Mouse (Mus musculus): ENCODE measurements around the gene Tomm5.
"Not testable (repeated sequence)": the region's sequence is repeated elsewhere in the genome, so short reads cannot be mapped to it uniquely, and the experiment has no call there.

The Tomm5 gene

GRCm38 (mm10) chr4:45107601-45108277 is at the start of gene Tomm5:
Gene Tomm5 (minus strand): TSS chr4:45108114.
- peak; percentile 59 to 83 for DNase-seq (ENCODE audit: low spot score in 2 of 2)

GRCm38 (mm10) chr4:45156433-45156832 is 48.5 kb upstream of the Tomm5 start:
- no peak for DNase-seq (ENCODE audit: low spot score in 2 of 2)

- DNase-seq (ENCODE audit: low spot score in 2 of 2) = no peak
Measured at GRCm38 (mm10) chr4:45143005-45143404, 35.1 kb upstream of the Tomm5 start.

- DNase-seq (ENCODE audit: low spot score in 2 of 2) = no peak
Measured at GRCm38 (mm10) chr4:45142411-45142810, 34.5 kb upstream of the Tomm5 start.

- no peak for DNase-seq (ENCODE audit: low spot score in 2 of 2)
Measured at GRCm38 (mm10) chr4:45141835-45142234, 33.9 kb upstream of the Tomm5 start.

- no peak for DNase-seq (ENCODE audit: low spot score in 2 of 2)
Measured at GRCm38 (mm10) chr4:45137636-45138035, 29.7 kb upstream of the Tomm5 start.

GRCm38 (mm10) chr4:45134471-45134870 is 26.6 kb upstream of the Tomm5 start:
- no peak for DNase-seq (ENCODE audit: low spot score in 2 of 2)

- DNase-seq (ENCODE audit: low spot score in 2 of 2) = no peak
Measured at GRCm38 (mm10) chr4:45131021-45131420, 23.1 kb upstream of the Tomm5 start.

- no peak for DNase-seq (ENCODE audit: low spot score in 2 of 2)
Measured at GRCm38 (mm10) chr4:45121311-45121710, 13.4 kb upstream of the Tomm5 start.

- DNase-seq (ENCODE audit: low spot score in 2 of 2) = no peak
Measured at GRCm38 (mm10) chr4:45108456-45109110, 669 bp upstream of the Tomm5 start.

- DNase-seq (ENCODE audit: low spot score in 2 of 2) = no peak
Measured at GRCm38 (mm10) chr4:45107066-45107465, 848 bp downstream of the Tomm5 start.

- no peak for DNase-seq (ENCODE audit: low spot score in 2 of 2)
Measured at GRCm38 (mm10) chr4:45106409-45106808, 1.5 kb downstream of the Tomm5 start.

- peak; percentile 61 to 82 for DNase-seq (ENCODE audit: low spot score in 2 of 2)
Measured at GRCm38 (mm10) chr4:45097198-45097872, 10.6 kb downstream of the Tomm5 start.

GRCm38 (mm10) chr4:45084895-45085290 is 23.0 kb downstream of the Tomm5 start:
- DNase-seq (ENCODE audit: low spot score in 2 of 2) = no peak

GRCm38 (mm10) chr4:45084021-45084894 is 23.7 kb downstream of the Tomm5 start, which contains the start of gene Fbxo10:
Gene Fbxo10 (minus strand): TSS chr4:45084604.
- DNase-seq (ENCODE audit: low spot score in 2 of 2) = peak; percentile 89 to 96

- DNase-seq (ENCODE audit: low spot score in 2 of 2) = no peak
Measured at GRCm38 (mm10) chr4:45083487-45083886, 24.4 kb downstream of the Tomm5 start.

GRCm38 (mm10) chr4:45082951-45083350 is 25.0 kb downstream of the Tomm5 start:
- no peak for DNase-seq (ENCODE audit: low spot score in 2 of 2)

- not testable (repeated sequence) for DNase-seq (ENCODE audit: low spot score in 2 of 2)
Measured at GRCm38 (mm10) chr4:45081041-45081440, 26.9 kb downstream of the Tomm5 start.

GRCm38 (mm10) chr4:45073544-45073943 is 34.4 kb downstream of the Tomm5 start:
- no peak for DNase-seq (ENCODE audit: low spot score in 2 of 2)

GRCm38 (mm10) chr4:45072261-45072973 is 35.5 kb downstream of the Tomm5 start:
- no peak for DNase-seq (ENCODE audit: low spot score in 2 of 2)

GRCm38 (mm10) chr4:45067742-45068141 is 40.2 kb downstream of the Tomm5 start:
- DNase-seq (ENCODE audit: low spot score in 2 of 2) = peak in 1 of 2 experiments; percentile 39

Measured in spleen, postnatal 10 days (tissue).